Mouse (Mus musculus): ENCODE results near the gene Dnmt3c.

Dnmt3c gene

GRCm38 (mm10) chr2:153723098-153723497 lies 26.6 kb downstream of the Dnmt3c start:
- DNase-seq (ENCODE audit: extremely low spot score), result no peak

- no peak for DNase-seq (ENCODE audit: extremely low spot score)
Observed at GRCm38 (mm10) chr2:153724424-153724823, 28.0 kb downstream of the Dnmt3c start.

GRCm38 (mm10) chr2:153724871-153725270 lies 28.4 kb downstream of the Dnmt3c start:
- DNase-seq (ENCODE audit: extremely low spot score), result no peak

- DNase-seq (ENCODE audit: extremely low spot score), result no peak
Observed at GRCm38 (mm10) chr2:153725291-153725690, 28.8 kb downstream of the Dnmt3c start.

- DNase-seq (ENCODE audit: extremely low spot score), result no peak
Observed at GRCm38 (mm10) chr2:153734033-153734432, 37.6 kb downstream of the Dnmt3c start.

- peak; percentile 99 for DNase-seq (ENCODE audit: extremely low spot score)
Observed at GRCm38 (mm10) chr2:153740500-153741436, 44.3 kb downstream of the Dnmt3c start, which contains the start of gene Mapre1. Mapre1 (plus strand) TSS chr2:153741274.

- DNase-seq (ENCODE audit: extremely low spot score), result peak; percentile 14
Observed at GRCm38 (mm10) chr2:153741437-153742065, 45.1 kb downstream of the Dnmt3c start.

GRCm38 (mm10) chr2:153747994-153748393 lies 51.5 kb downstream of the Dnmt3c start:
- no peak for DNase-seq (ENCODE audit: extremely low spot score)

- DNase-seq (ENCODE audit: extremely low spot score), result no peak
Observed at GRCm38 (mm10) chr2:153750363-153750762, 53.9 kb downstream of the Dnmt3c start.

- DNase-seq (ENCODE audit: extremely low spot score), result no peak
Observed at GRCm38 (mm10) chr2:153762121-153762520, 65.7 kb downstream of the Dnmt3c start.

- DNase-seq (ENCODE audit: extremely low spot score), result no peak
Observed at GRCm38 (mm10) chr2:153767484-153767883, 71.0 kb downstream of the Dnmt3c start.

- no peak for DNase-seq (ENCODE audit: extremely low spot score)
Observed at GRCm38 (mm10) chr2:153768881-153769280, 72.4 kb downstream of the Dnmt3c start.

GRCm38 (mm10) chr2:153772950-153773349 lies 76.5 kb downstream of the Dnmt3c start:
- DNase-seq (ENCODE audit: extremely low spot score), result no peak

GRCm38 (mm10) chr2:153775472-153775871 lies 79.0 kb downstream of the Dnmt3c start:
- no peak for DNase-seq (ENCODE audit: extremely low spot score)

- DNase-seq (ENCODE audit: extremely low spot score), result peak; percentile 85
Observed at GRCm38 (mm10) chr2:153778638-153779362, 82.3 kb downstream of the Dnmt3c start.
